In genomic region chr8:66269546-66269945, GRCm38 (mm10) we compare ENCODE assay signal across 12 mouse cellular contexts.
"Had no signal": no experiment of that assay in that cellular context is flagged by ENCODE, and none has a peak within 500 bp of the region (broad histone marks: within the 10 kb centered on the region; RNA-seq: fewer than 3 reads in every experiment).

No protein-coding gene starts in this region.

- DNase-seq: kidney, adult 18-20 months; kidney, adult 9 months; kidney, postnatal 14 days; layer of hippocampus, adult 9-11 months; liver, postnatal 0 days; lung, postnatal 10 days; lung, postnatal 4 days; right cerebral cortex, adult 18-20 months; right cerebral cortex, postnatal 14 days; thymus, postnatal 25 days had no signal

- ATAC-seq: intestine, embryonic 15.5 days; liver, postnatal 0 days; midbrain, embryonic 15.5 days had no signal
